Mouse (Mus musculus): ENCODE results near the gene Duxbl2.
"Not testable (repeated sequence)": the region's sequence is repeated elsewhere in the genome, so short reads cannot be mapped to it uniquely, and the experiment has no call there.

The Duxbl2 gene

GRCm38 (mm10) chr14:26118150-26118549, at the start of gene Duxbl2:
Gene Duxbl2, plus strand, starts transcription at chr14:26118349.
- not testable (repeated sequence) for ATAC-seq (ENCODE audit: insufficient number of reproducible peaks, low FRiP score, low TSS enrichment)

DNA sequence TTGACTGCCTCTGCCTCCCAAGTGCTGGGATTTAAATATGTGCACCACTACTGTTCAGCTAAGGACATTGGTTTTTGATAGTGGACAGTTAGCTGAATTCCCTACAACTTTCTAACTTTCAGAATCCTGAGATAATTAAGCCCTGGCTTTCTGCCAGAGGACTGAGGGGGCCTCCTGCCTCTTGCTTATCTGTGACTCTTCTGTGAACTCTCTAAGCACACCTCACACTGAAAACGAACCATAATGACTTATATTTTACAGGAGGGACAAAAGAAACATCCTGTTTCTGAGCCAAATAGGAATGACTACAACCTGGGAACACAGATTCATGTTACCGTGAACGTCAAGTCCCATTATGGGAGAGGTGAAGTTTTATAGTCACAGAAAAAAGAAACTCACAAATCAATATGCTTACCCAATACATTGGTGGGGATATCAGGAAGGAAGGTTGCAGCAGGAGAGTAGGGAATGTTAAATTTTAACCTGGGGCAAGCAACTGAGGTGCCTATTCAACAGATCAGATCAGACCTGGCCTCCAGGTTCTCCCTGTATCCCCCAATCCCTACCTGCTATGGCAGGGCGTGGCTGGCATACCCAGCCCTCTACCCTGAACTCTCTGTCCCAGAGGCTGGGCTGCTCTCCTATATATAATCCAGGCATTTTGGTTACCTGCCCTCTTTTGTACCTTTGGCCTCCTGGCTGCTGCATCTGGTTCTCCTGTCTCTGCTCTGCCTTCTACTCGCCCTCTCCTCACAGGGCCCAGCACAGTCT, 41.3 kb upstream of the Duxbl2 start:
- ATAC-seq (ENCODE audit: insufficient number of reproducible peaks, low FRiP score, low TSS enrichment): not testable (repeated sequence)

GRCm38 (mm10) chr14:26081216-26081615, 36.9 kb upstream of the Duxbl2 start, which contains the start of gene Cphx2:
Gene Cphx2, plus strand, starts transcription at chr14:26081516.
- not testable (repeated sequence) for ATAC-seq (ENCODE audit: insufficient number of reproducible peaks, low FRiP score, low TSS enrichment)

- ATAC-seq (ENCODE audit: insufficient number of reproducible peaks, low FRiP score, low TSS enrichment): not testable (repeated sequence)
Measured at GRCm38 (mm10) chr14:26081997-26082396, 36.2 kb upstream of the Duxbl2 start, which contains the start of gene Cphx3. Gene Cphx3, plus strand, starts transcription at chr14:26082297.

- not testable (repeated sequence) for ATAC-seq (ENCODE audit: insufficient number of reproducible peaks, low FRiP score, low TSS enrichment)
Measured at GRCm38 (mm10) chr14:26097622-26098021, 20.5 kb upstream of the Duxbl2 start.

DNA sequence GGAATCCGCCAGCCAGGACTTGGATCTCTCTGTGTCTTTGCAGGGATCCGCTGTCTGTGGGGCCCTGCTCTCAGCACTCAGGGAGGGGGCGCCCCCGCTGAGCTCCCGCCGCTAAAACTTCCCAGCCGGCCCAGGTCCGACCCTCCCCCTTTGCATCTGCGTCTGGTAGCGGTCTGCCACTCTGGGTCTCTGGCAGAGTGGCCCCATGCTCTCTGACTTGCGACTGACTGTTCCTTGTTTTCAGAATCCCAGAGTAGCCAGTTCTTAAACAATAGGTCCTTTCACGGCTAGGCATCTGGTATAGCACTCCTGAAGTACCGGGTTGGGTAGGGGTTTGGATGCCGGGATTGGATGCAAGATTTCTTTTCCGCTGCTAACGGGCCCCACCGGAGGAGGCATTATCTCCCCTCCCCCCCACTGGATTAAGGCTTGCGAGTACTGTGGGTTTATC, 426 bp downstream of the Duxbl2 start:
- not testable (repeated sequence) for ATAC-seq (ENCODE audit: insufficient number of reproducible peaks, low FRiP score, low TSS enrichment)

DNA sequence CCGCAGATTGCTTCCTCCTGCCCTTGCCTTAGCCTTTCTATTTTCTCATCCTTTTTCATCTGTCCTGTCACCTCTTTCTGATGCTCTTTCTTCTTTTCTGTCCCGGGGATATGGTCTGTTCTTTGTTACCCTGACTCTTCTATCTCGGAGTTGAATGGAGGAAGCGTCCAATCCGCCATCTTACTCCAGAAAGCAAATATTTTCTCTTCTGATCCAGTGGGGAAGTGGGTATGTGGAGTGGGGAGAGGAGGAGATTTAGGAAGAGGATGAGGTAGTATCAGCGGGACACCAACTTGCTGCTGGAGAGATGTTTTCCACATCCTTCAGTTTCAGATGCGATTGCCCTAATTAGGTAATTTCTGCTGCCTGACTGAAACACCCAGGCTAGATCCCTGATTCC, 946 bp downstream of the Duxbl2 start:
- not testable (repeated sequence) for ATAC-seq (ENCODE audit: insufficient number of reproducible peaks, low FRiP score, low TSS enrichment)

DNA sequence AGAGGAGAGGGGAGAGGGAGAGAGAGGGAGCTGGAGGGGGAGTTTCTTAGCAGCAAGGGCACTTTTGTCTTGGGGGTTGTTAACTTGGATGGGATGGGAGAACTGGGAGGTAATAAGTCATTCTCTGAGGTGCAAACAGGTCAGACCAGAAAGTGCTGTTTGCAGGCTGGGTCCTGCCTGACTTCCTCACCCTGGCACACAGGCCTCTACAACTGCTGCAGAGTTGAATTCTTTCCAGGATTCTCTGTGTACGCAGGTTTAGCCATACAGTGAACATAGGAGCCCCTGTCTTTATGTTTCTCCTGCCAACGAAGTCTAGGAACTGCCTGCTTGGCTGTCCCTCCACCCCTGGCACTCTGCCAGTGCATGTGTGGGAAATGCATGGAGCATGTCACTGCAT, 28.9 kb downstream of the Duxbl2 start:
- not testable (repeated sequence) for ATAC-seq (ENCODE audit: insufficient number of reproducible peaks, low FRiP score, low TSS enrichment)

DNA sequence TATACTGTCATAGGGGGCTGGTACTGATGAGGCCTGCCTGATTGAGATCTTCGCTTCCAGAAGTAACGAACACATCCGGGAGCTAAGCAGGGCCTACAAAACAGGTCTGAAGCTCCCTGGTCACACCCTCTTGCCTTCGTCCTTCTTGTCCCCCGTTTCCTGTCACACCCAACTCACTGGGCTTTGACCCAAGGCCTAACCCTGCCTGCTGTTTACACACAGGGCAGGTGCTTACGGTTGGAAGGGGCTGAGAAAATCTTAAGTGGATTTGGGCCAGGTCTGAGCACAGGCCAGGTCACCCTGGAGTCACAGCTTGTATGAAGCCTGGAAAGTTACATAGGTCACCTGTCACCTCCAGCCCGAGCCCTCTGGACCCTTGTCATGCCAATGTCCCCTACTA, 37.9 kb downstream of the Duxbl2 start:
- ATAC-seq (ENCODE audit: insufficient number of reproducible peaks, low FRiP score, low TSS enrichment): not testable (repeated sequence)

DNA sequence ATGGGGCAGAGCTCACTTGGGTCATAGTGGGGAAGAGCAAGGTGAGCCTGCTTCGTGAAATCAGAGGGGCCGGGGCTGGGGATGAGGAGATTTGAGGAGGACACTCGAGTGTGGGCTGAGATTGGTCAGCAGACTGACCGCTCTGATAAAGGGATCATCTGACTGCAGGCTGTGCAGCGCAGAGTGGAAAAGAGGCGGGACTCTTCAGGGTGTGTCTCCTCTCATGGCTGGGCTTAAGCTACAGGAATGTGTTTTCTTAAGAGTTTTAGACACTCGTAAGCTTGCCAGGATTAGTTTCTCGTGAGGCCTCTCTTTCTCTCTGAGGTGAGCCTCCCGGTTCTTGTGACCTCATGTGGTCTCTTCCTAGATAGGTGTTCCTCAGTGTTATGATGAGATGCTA, 43.0 kb downstream of the Duxbl2 start:
- ATAC-seq (ENCODE audit: insufficient number of reproducible peaks, low FRiP score, low TSS enrichment): not testable (repeated sequence)

GRCm38 (mm10) chr14:26162423-26162822, 44.3 kb downstream of the Duxbl2 start:
- not testable (repeated sequence) for ATAC-seq (ENCODE audit: insufficient number of reproducible peaks, low FRiP score, low TSS enrichment)

DNA sequence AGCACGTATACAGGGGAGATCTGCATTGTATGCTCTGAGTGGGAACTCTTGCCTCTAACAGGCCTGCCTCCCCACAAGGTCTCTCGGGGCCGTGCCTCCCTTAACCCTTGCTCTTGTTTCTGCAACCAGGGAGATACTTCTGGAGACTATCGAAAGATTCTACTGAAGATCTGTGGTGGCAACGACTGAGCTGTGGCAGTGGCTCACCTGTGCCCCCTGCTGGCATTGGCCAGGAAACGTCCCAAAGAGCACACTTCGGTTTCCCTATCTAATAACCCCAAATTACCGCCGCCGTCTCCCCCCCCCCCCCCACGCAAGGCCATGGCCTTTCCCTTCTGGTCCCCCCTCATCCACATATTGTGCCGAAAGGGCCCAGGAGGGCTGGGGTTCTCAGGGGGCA, 47.1 kb downstream of the Duxbl2 start:
- ATAC-seq (ENCODE audit: insufficient number of reproducible peaks, low FRiP score, low TSS enrichment): not testable (repeated sequence)

- ATAC-seq (ENCODE audit: insufficient number of reproducible peaks, low FRiP score, low TSS enrichment): not testable (repeated sequence)
Measured at GRCm38 (mm10) chr14:26173955-26174354, 55.8 kb downstream of the Duxbl2 start.

DNA sequence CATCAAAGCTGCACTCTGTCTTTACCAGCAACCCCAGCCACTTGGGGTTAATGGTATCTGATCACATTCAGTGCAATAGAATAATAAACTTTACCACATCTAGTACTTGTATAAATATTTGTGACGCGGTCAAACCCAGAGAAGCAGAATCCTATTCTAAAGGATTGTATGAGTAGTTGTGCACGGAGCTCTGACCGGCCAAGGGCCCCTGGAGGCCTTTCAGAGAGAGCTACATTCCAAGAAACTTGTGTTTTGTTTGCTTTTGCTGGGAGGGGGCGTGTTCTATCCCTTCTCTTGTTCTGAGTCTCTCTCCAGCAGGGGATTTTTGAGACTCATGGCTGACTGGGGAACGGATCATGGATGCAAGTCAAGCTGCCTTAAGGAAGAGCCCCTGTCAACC, 56.9 kb downstream of the Duxbl2 start:
- ATAC-seq (ENCODE audit: insufficient number of reproducible peaks, low FRiP score, low TSS enrichment): not testable (repeated sequence)
